In the genomic region with DNA sequence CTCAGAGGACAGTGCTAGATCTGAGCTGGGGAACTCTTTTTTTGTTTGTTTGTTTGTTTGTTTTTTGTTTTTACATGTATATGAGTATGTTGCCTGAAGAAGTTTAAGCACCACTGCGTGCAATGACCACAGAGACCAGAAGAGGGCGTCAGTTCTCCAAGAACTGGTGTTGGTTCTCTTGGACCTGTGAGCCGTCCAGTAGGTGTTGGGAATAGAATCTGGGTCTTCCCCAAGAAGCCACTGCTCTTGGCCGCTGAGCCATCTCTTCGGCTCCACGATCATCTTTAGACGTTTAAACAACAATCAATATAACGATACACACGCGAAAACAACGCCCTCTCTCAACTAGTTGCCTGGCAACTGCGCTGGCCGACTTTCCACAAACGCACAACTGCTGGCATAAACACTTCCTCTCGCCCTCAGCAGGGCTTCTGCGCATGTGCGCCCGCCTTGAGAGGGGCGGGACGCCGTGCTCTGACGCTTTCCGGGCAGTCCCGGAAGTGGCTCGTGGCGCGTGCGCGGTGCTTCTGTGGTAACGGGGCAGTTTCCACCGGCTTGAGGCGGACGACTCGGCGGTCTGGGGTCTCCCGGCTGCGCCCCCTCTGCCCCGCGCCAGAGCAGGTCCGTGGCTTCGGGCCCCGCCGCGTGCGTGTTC, we compare ENCODE assay signal across 8 mouse cellular contexts. TPM values are rescaled to one million over a fixed set of nuclear protein-coding genes. Genes with fewer than 3 reads are reported as not detected.
A peak's percentile ranks its signal among the peaks of the same experiment; 100 is the strongest.
DNase-seq lines count a peak whose midpoint lies in the region; ATAC-seq lines count a peak whose summit lies in the region.

Gene Rae1 (plus strand): TSS at position 488 of the 655 bp plus-strand sequence.

- peaks cover 3% of the 10 kb centered on the region; the same call in 1 of the 2 replicates for H3K36me3 ChIP-seq in forebrain, embryonic 11.5 days (ENCODE audit: control insufficient read depth, insufficient read depth, low read length)
- peaks cover 17% of the 10 kb centered on the region for H3K36me3 ChIP-seq in heart, embryonic 16.5 days (ENCODE audit: control insufficient read depth, insufficient read depth)
- peaks cover 34% of the 10 kb centered on the region for H3K36me3 ChIP-seq in liver, embryonic 15.5 days (replicated peaks)
- peaks cover 26% of the 10 kb centered on the region for H3K36me3 ChIP-seq in neural tube, embryonic 12.5 days

- H3K4me1 ChIP-seq in forebrain, embryonic 11.5 days (replicated peaks; ENCODE audit: control insufficient read depth, insufficient read depth, low read length) = peaks cover 4% of the 10 kb centered on the region; the same call in 1 of the 2 replicates
- peaks cover 12% of the 10 kb centered on the region for H3K4me1 ChIP-seq in heart, embryonic 16.5 days (ENCODE audit: control insufficient read depth, insufficient read depth, low read length)
- H3K4me1 ChIP-seq in liver, embryonic 15.5 days (replicated peaks) = peaks cover 37% of the 10 kb centered on the region
- H3K4me1 ChIP-seq in neural tube, embryonic 12.5 days = peaks cover 16% of the 10 kb centered on the region

- whole genome bisulfite sequencing in forebrain, embryonic 11.5 days = under 1% methylated on average over 45 of the region's 45 CpGs
- under 1% methylated on average over 45 of the region's 45 CpGs for WGBS in heart, embryonic 16.5 days
- under 1% methylated on average over 45 of the region's 45 CpGs for WGBS in liver, embryonic 15.5 days (ENCODE audit: insufficient replicate concordance)
- WGBS in neural tube, embryonic 12.5 days = under 1% methylated on average over 45 of the region's 45 CpGs

- ATAC-seq in forebrain, embryonic 11.5 days (replicated peaks; ENCODE audit: low FRiP score) = peak; percentile 96
- peak; percentile 94 for ATAC-seq in heart, embryonic 16.5 days (replicated peaks; ENCODE audit: extremely low read depth, insufficient read depth, low FRiP score)
- peak; percentile 94 for ATAC-seq in liver, embryonic 15.5 days (ENCODE audit: insufficient read depth)
- ATAC-seq in neural tube, embryonic 12.5 days (ENCODE audit: low FRiP score, low read depth) = peak; percentile 96

- peak within 1 kb of the TSS; percentile 95 for H3K4me3 ChIP-seq in forebrain, embryonic 11.5 days (ENCODE audit: low read depth, low read length)
- peak within 1 kb of the TSS; percentile 96 for H3K4me3 ChIP-seq in heart, embryonic 16.5 days (ENCODE audit: low read length)
- H3K4me3 ChIP-seq in liver, embryonic 15.5 days (replicated peaks) = peak within 1 kb of the TSS; percentile 83
- H3K4me3 ChIP-seq in neural tube, embryonic 12.5 days = peak within 1 kb of the TSS; percentile 96

- DNase-seq in CD8-positive naive resting alpha-beta T cell, adult 2 months (ENCODE audit: low read depth in 2 of 2, low spot score in 2 of 2) = peak; percentile 99 to 100
- DNase-seq in c-Kit-positive CD71-negative TER-119-negative erythroid progenitor cells, embryonic 14.5 days (ENCODE audit: low read depth) = peak; percentile 98
- DNase-seq in forebrain, embryonic 11.5 days (ENCODE audit: low spot score) = peak; percentile 99
- DNase-seq in kidney, postnatal 36 days = peak; percentile 98 to 99
- DNase-seq in telencephalon, adult 2 months (ENCODE audit: low read depth, low spot score) = peak; percentile 95

- peak within 1 kb of the TSS; percentile 46; the same call in 1 of the 2 replicates for H3K27ac ChIP-seq in forebrain, embryonic 11.5 days (ENCODE audit: low read depth, low read length)
- peak within 1 kb of the TSS; percentile 85 for H3K27ac ChIP-seq in heart, embryonic 16.5 days (ENCODE audit: low read length)
- H3K27ac ChIP-seq in liver, embryonic 15.5 days (replicated peaks) = peak within 1 kb of the TSS; percentile 99
- H3K27ac ChIP-seq in neural tube, embryonic 12.5 days = peak within 1 kb of the TSS; percentile 83

- H3K9me3 ChIP-seq in forebrain, embryonic 11.5 days (ENCODE audit: control insufficient read depth, low read length) = no peaks in the 10 kb centered on the region
- H3K9me3 ChIP-seq in heart, embryonic 16.5 days (replicated peaks; ENCODE audit: control insufficient read depth, low read length) = no peaks in the 10 kb centered on the region
- H3K9me3 ChIP-seq in liver, embryonic 15.5 days (replicated peaks) = no peaks in the 10 kb centered on the region
- H3K9me3 ChIP-seq in neural tube, embryonic 12.5 days = no peaks in the 10 kb centered on the region

- peak within 1 kb of the TSS; percentile 89 for H3K9ac ChIP-seq in forebrain, embryonic 11.5 days (ENCODE audit: low read length)
- peak within 1 kb of the TSS; percentile 93 for H3K9ac ChIP-seq in heart, embryonic 16.5 days (ENCODE audit: low read length)
- peak within 1 kb of the TSS; percentile 84 for H3K9ac ChIP-seq in liver, embryonic 15.5 days
- peak within 1 kb of the TSS; percentile 97 for H3K9ac ChIP-seq in neural tube, embryonic 12.5 days

- H3K4me2 ChIP-seq in forebrain, embryonic 11.5 days (ENCODE audit: low read depth, low read length, severe bottlenecking) = peak within 1 kb of the TSS; percentile 87
- H3K4me2 ChIP-seq in heart, embryonic 16.5 days (ENCODE audit: low read depth, low read length) = peak within 1 kb of the TSS; percentile 88
- H3K4me2 ChIP-seq in liver, embryonic 15.5 days = peak within 1 kb of the TSS; percentile 85
- H3K4me2 ChIP-seq in neural tube, embryonic 12.5 days (replicated peaks) = peak within 1 kb of the TSS; percentile 77

- H3K27me3 ChIP-seq in forebrain, embryonic 11.5 days (ENCODE audit: control insufficient read depth, insufficient read depth, low read length) = no peaks in the 10 kb centered on the region
- no peaks in the 10 kb centered on the region for H3K27me3 ChIP-seq in heart, embryonic 16.5 days (ENCODE audit: control insufficient read depth, insufficient read depth, low read length)
- H3K27me3 ChIP-seq in liver, embryonic 15.5 days = peaks cover 19% of the 10 kb centered on the region
- H3K27me3 ChIP-seq in neural tube, embryonic 12.5 days (replicated peaks) = 0 out of 2 replicates have a peak, but pooled peaks cover 2% of the 10 kb centered on the region

RNA-seq across cellular contexts. Expression of gene Rae1, which starts in this region (rescaled TPM):
- polyA plus RNA-seq in forebrain, embryonic 11.5 days (2014; fragmentation: Nextera tagmentation; extraction: Ambion mirVana) = 147 and 148 TPM in 2 replicates
- 95.8 and 103 TPM in 2 replicates for polyA plus RNA-seq in heart, embryonic 16.5 days (2015; fragmentation: Nextera tagmentation; extraction: Ambion mirVana)
- polyA plus RNA-seq in liver, embryonic 15.5 days (2015; fragmentation: Nextera tagmentation; extraction: Ambion mirVana) = 64.0 and 64.7 TPM in 2 replicates
- polyA plus RNA-seq in neural tube, embryonic 12.5 days (2016; fragmentation: Nextera tagmentation; extraction: Ambion mirVana) = 120 and 123 TPM in 2 replicates

Comparison
In these comparisons a context has a peak if more than half of its experiments do, and no peak if none do; other contexts are left out.
1. Peak in every context shown above with its lines: DNase-seq, ATAC-seq, H3K4me3 ChIP-seq and H3K27ac ChIP-seq.
2. H3K27ac ChIP-seq: peak in every context shown above with its lines; median percentile 99 in liver, embryonic 15.5 days; 85 in heart, embryonic 16.5 days; 83 in neural tube, embryonic 12.5 days; 46 in forebrain, embryonic 11.5 days.